Mouse (Mus musculus) WW6 (cell line): Measurements from ENCODE around the gene Atpaf2.

Experiments
- DNase-seq: peaks from one replicate; pipeline ENCODE4 v3.0.0-alpha.2; 2013; ENCODE audit warnings: low read depth, low spot score

Atpaf2 gene

DNA sequence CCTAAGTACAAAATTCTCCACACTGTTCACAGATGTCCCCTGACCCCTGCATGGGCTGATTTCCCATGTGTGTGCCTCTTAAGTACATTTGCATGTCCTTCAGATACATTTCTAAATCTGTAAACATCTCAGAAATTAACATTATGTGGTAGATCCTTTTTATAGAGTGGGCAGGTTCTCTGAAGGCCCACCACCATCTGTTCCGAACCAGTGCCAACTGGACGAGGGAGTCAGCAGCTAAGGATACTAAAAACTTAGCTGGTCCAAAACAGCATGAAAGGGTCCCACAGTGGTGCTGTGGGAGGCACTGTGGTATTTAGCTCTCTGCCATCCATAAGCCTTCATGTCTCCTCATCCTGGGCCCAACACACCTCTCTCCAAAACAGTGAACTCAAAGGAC, 21.1 kb downstream of the Atpaf2 start:
- no peak for DNase-seq

DNA sequence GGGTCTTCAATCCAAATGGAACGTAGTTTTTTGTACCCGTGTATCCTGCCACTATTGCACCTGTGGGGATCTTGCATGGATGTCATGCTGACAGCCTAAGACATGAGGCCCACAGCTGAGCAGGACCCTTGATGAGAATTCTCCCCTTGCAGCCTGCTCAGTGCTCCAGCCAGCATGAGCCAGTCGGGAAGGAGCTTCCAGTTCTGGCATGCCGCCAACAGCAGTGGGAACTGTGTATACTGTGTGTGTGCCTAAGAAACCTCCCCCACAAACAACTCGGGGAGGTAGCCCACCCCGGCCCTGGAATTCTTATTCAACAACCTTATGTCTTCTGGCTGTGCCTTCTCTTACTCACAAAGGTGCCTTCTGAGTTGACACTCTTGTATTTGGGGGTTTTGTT, 21.7 kb downstream of the Atpaf2 start:
- DNase-seq, result no peak

DNA sequence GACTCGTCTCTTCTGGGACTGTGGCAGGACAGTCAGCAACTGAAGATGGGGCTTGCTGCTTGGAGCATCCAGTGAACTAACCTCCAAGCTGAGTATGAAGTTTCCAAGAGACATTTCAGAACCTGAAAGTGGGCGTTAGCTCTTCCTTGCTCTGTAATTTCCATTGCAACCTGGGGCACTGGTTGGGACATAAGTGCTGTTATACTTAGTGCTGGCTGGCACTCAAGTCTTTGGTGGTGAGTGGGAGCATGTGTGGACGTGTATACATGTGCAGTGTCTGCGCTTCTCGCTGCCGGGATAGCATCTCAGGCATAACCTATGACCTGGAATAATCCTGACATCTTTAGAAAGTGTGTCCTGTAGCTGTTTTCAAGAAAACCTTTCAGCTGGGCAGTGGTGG, 26.9 kb downstream of the Atpaf2 start:
- no peak for DNase-seq

DNA sequence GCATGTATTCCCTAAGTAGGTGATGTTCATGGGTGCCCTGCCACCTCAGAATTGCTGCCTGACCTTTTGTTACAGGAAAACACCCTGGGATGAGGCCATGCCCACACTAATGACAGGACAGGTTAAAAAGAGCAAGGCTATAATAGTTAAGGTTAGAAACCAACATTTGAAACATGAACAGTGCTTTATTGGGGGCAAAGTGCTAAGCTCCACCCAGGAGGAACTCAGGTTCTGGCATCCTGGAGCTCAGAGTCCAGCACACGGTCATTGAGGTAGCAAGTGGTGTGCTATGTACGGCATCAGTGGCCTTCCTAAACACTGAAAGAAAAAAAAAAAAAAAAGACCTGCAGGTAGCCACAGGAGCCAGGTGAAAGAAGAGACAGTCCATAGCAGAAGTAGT, 30.3 kb downstream of the Atpaf2 start:
- no peak for DNase-seq

DNA sequence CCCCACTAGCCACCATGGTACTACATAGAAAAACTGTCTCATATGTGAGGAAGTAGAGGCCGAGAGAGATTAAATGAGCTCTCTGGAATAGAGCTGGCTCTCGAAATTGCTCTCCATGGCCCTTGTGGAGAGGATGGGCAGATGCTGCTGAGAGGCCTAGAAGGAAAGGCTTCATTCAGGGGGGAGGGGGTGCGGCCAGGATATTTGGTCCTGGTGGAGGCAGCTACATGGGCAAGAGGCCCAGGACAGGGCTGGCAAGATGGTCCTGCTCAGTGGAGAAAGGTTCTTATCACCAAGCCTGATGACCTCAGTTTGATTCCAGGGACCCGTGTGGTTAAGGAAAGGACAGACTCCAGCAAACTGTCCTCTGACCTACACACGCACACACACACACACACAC, 32.3 kb downstream of the Atpaf2 start:
- DNase-seq, result no peak

DNA sequence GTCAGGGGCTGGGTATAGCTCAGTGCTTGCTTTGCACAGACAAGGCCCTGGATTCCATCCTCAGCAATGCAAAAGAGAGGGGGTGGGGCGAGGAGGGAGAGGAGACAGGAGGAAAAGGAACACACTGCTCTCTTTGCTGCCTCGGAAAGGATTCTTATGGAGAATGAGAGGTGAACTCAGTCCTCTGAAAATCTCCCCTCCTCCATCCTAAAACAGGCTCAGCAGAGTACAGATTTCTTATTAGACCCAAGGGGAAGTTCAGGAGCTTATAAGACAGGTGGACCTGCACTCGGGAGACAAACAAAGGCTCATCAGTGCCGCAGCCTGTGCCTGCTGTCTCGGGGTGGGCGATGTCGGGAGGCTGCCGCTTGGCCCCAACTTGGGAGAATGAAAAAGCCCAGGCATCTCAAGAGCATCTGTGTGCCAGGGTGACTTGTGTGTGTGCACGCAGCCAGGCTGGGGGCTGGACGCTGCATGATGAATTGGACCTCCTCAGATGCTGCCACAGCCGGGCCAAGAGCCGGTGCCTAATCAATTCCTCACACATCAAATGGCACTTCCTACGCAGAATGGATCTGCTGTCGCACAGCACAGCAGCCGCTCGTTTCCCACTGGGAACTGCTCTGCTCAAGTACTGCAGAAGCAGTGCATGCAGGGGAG, 33.4 kb downstream of the Atpaf2 start:
- DNase-seq, result no peak

DNA sequence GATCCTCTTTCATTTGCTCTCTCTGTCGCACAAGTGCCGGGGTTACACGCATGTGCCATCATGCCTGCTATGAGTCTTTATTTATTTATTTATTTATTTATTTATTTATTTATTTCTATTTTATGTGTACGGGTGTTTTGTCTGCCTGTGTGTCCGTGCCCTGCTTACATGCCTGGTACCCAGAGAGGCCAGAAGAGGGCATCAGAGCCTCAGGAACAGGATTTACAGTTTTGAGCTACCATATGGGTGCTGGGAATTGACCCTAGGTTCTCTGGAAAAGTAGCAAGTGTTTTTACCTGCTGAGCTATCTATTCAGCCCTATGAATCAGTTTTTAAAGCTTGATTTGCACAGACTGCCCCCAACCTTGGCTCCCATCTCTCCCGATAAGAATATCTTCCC, 34.7 kb downstream of the Atpaf2 start:
- no peak for DNase-seq

DNA sequence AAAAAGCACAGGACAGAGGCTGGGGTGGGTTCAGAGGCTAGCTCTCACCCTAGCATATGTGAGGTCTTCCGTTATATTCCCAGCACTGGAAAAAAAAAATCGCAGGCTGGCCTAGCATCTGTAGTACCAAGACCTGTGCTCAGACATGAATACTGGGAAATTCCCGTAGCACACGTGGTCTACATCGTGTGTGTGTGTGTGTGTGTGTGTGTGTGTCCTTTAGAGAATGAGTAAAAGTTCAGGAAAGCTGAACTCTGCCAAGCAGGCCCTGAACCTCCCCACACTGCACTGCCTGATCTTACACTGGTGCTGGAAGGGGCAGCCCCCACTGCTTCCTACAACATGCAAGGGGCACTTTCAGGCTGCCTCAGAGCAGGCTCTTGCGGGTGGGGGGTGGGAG, 43.8 kb downstream of the Atpaf2 start:
- no peak for DNase-seq

DNA sequence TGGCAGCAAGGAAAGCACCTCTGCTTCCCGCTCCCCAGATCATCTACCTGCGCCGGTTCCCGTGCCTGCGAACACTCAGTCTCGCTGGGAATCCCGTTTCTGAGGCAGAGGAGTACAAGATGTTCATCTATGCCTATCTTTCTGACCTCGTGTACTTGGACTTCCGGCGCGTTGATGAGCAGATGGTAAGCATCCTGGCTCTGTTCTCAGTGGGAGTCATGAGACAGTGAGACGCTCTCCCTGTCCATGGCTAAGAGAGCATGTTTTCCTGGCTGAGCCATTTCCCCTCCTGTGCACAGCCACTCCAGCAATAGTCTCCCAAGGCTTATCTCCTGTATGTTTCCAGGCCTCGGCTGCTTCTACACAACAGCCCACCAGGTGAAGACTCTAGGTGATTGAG, 47.8 kb downstream of the Atpaf2 start:
- no peak for DNase-seq

DNA sequence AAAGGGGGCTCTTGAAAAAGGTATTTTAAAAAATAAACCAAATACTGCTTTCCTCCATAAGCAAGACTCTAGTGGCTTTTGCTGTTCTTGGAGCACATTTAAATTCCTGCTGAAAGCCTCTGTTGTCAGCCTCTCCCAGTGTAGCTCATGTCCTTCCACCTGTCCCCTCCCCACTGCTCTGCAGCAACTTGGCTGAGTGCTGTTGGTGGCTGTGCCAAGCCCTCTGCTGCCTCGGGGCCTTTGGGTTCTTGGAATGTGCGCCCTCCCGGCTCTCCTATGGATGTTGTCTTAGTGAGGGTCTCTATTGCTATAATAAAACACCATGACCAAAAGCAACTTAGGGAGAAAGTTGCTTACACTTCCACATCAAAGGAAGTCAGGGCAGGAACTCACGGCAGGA, 48.8 kb downstream of the Atpaf2 start:
- DNase-seq, result no peak

DNA sequence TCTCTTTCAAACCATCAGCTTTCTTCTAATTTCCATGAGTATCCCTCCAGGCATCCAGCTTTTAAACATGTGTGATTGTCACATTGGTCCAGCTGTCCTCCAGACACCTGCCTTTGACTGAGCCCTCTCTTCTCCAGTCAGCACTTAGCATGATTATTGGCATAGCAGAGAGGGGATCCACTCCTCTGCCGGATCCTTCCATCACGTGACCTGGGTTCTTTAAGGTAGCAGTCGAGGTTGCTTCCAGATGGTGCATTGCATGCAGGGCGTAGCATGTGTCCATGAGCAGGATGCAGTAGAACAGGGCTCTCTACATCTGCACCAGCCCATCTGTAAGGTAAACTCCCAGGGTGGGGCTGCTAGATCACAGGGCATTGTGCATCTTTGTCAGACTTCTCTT, 49.3 kb downstream of the Atpaf2 start:
- no peak for DNase-seq

DNA sequence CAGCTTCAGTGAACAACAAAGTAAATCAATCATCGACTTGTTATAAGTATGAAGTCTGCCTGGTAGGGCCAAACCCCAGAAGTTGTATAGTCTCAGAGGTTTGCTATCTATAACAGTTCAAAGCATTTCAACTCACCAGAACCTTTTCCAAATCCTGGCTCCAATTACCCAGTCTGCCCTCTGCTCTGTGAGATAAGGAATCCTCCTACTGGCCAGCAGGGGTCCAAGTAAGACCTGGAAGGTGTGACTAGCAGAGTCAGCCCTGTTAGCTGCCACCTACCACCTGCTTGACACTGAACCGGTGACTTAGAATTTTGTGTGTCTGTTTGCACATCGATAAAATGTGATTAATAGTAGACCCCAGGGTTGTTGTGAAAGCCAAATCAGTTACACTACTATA, 51.0 kb downstream of the Atpaf2 start:
- DNase-seq, result no peak

DNA sequence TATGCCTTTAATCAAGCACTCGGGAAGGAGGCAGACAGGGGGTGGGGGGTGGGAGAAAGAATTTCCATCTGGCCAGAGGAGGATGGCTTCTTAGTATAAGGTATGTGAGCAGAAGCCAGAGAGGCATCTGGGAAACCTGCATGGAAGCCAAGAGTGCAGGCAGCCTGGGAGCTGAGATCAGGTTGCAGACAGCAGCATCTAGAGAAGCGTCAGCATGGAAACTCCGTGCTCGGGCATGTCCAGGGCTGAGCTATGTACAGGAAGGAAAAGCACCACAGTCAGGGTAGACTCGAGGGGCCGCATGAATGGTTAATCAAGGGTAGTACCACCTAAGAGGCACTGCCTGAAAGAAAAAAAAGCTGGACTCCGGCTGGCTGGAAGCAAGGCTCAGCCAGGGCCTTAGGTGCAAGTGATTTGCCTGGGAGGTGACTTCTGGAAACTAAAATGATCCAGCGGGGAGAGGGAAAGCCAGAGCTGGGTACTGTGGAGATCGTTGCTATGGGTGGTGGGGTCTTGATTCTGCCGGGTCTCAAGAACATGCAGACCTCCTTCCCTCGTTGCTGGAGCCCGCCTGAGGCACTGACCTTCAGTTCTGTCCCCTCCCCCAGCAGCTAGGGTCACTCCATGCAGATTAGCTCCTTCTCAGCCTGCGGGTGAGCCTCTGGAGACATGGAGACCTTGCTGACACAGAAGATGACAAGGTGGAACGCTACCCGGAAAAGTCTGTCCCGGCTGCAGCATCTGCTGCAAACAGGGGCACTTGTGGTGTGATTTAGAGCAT, 51.8 kb downstream of the Atpaf2 start:
- DNase-seq, result no peak

DNA sequence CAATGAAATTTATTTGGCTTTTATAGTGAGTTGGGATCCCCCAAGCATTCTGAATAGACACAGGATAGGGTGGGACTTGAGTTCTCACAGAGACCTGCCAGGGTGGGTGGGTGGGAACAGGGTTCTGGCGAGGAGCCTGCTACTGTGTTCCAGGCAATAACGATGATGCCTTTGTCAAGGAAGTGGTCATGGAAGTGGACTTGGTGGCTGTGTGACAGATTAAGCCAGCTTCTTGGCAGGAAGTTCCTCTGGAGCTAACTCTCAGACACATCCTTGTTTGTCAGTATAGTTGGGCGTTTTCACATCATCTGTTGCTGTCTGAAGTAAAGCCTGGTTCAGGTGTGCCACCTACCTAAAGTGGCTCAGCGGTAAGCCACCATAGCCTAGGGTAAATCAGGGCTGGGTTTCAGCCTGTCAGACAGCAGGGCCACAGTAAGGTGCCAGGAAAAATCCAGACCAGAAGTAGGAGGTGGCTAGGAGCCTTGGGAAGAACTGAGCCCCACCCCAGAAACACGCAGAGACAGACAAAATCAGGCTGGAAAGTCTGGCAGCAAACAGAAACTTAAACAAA, 57.5 kb downstream of the Atpaf2 start:
- no peak for DNase-seq

DNA sequence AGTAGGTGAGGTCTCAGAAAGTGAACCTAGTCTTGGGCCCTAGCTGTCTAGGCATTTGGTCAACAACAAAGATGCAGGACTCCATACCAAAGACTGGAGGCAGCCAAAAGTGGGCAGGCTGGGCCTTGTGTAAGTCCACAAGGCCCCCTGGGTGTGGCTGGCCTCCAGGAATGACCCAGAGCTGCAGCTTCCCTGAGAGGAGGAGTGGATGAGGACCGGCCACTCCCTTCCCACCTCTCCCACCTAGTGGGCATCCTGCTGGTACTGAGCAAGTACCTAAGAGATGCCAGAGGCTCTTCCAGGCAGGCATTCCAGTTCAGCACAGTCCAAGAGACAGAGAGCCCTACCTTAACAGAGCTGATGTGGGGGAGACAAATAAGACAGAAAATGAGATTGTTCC, 58.3 kb downstream of the Atpaf2 start:
- no peak for DNase-seq

DNA sequence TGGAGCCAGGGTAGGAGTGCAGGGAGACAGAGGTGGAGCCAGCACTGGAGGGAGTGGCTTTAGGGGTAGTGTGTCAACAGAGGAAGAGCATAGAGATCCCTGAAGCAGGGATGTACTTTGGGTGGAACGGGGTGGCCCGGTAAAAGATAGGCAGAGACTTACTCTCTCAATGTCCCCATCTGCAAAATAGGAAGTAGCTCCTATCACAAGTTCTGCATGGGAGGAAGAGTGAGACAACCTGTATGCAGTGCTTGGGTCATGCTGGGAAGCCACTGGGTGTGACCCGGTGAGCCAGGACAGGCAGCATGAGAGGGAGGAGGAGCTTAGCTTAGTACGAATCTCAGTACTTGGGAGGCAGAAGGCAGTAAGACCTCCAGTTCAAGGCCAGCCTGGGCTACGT, 59.1 kb downstream of the Atpaf2 start:
- DNase-seq, result no peak

DNA sequence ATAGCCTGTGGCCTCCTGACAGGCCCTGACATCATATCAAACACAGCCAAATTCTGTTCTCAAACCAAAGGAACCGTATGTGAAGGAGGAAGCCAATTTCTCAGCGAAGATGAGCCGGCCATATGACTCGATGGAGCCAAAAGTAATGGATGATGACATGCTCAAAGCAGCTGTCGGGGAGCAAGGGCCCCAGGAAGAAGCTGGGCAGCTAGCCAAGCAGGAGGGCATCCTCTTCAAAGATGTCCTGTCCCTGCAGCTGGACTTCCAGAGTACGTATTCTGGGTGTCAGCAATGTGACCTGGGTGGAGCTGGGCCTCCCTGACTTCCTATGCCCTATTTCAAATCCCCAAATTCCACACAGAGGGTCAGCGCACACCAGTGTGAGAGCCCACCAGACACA, 59.7 kb downstream of the Atpaf2 start:
- no peak for DNase-seq

DNA sequence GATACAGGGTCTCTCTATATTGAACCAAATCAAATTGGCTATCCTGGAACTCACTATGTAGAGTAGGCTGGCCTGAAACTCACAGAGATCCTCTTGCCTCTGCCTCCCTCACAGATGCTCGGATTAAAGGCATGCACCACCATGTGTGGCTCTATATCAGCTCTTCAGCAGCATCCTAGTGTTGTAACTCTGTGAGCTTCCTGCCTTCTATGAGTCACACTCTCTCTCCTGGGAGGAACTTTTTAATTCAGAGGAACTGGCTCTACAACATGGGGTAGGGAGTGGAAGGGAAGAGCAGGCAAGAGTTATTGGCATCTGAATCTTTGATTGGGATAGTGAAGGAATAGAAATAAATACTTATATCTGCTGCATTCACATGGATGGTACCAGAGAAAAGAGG, 61.1 kb downstream of the Atpaf2 start:
- DNase-seq, result no peak

DNA sequence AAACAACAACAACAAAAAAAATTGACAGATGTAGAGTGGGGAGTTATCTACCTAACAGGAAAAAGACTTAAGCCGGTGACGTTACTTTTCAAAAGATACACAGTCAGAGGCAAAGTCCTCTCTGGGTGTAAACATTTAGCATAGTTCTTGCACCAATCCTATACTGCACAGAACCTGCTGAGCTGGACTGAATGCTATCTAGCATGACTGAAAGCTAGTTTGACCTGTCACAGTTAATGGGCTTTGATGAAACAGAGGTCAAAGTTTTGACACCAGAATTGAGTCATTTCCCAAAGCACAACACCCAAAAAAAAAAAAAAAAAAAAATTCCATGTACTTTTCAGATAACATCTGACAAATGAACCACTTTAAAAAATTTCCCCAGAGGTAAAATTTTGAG, 62.3 kb downstream of the Atpaf2 start:
- DNase-seq, result no peak

DNA sequence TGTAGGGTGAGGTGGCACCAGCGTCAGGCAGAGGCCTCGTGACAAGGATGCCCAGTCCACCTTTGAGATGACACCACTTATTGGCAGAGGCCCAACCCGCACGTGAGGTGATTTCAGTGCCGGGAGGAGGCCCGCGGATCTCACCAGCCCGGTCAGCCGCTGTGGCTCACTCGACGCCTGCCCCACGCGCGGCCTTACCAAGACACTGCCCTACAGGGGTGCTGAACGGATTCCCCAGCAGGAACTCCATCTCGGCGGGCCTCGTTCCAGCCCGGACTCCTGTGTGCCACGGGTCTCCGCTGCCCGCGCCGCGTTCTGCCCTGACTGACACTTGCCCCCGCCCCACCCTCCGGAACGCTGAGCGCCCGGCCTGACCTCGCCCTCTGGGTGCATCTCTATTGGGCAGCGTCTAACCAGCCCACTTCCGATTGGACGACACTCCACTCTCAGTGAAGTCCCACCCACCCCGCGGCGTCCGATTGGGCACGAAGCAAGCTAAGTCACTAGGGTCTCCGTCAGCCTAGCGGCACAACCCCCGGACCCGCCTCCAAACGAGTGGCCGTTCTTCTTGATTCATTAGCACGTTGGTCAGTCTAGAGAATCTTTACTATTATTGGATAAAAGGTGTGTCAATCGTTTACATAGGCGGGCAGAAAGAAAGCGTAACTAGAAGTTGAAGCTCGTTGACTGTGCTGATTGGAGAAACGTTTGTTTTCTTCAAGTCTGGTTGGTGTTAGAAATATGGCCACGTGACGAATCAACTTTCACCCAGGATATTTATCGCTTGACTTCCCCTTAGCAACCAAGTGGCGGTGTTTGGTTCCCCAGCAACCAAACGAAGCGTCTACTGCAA, 65.5 kb downstream of the Atpaf2 start, which contains the start of the genes Tom1l2 and Drc3:
Tom1l2 (minus strand) TSS at position 347 of the 853 bp plus-strand sequence.
Drc3 (plus strand) TSS at position 771 of the 853 bp plus-strand sequence.
- DNase-seq, result peak; percentile 100

DNA sequence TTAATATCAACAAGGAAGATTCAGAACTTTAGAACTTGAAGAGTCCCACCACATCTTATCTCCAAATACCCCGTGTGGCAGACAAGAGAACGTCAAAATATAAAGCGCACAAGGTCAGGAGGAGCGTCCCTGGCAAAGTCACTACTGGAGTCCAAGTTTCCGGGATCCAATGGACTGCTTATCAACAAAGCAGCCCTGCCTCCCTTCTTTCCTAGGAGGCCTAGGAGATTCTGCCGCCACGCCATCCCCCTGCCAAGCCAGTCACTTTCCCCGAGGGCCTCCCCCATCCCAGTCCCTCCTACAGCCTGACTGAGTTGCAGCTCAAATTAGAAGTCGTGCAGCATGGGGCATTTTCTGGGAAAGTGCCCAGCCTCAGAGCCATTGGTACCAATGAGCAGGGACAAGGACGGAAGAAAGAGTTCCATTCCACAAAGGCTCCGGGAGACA, 66.3 kb downstream of the Atpaf2 start:
- DNase-seq, result no peak

DNA sequence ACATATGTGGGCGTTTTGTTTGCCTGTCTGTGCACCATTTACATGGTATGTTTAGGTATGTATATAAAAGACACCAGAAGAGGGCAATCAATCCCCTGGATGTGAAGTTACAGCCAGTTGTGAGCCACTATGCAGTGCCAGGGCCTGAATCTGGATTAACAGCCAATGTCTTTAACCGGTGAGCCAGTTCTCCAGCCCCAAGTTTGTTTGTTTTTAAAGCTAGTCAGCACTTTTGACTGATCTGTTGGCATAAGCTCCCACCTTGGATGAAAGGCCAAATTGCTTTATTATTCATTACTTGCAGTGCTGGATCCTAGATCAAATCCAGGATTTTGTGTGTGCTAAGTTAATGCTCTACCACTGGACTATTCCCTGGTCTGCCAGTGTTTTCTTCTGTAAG, 66.9 kb downstream of the Atpaf2 start:
- no peak for DNase-seq
